Mouse (Mus musculus): ENCODE data around the gene Hoxa13.

The Hoxa13 gene

DNA sequence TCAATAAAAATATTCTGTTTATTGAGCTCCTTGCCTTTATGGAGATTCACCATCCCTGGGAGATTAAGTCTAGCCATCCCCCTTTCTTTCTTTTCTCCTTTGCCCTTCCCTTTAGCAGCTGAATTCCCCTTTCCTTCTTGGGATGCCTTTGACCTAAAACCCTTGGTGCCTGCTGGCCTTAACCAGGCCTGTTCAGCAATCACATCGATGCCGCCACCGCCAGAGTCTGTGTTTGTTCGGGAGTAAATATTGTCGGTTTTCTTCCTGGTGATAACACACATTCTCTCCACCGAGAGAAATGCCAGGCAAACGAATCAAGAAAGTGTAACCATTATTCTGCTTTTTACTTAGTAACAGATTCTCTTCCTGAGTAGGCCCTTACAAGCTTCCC lies 22.5 kb downstream of the Hoxa13 start:
- CTCF ChIA-PET: no interaction called here

DNA sequence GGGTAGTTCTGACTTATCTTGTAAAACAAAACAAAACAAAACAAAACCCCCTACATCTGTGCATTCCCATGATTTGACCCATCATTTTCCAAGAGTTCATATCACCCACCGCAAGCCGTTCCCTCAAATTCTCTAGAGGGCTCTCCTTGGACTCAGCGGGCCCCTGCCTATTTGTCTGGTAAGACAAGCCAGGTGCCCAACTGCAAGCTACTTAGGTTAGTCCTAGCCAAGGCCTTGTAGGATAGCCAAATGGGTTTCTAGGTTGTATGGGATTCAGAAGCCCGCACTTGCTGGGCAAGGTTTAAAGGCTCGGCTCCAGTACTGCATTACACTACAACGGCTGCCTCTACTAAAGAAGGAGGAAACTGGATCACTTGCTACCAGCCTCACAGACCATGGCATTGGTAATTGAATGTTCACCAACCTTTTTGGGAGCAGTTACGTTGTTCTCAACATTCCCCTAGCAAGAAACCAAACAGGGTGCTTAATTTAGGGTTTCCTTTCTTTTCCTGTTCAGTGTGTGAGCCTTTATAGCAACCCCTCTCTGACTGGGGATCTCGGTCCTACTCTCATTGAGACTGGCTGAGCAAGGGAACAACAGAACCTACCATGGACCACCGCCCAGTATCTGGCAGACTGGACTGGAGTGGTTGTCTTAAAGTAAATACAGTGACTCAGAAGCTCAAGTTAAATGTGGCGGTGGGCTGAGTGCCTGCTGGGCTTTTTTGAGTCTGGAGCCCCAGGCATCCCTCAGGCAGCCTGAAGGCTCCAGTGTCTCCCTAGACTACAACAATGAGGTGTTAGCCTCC lies 23.1 kb downstream of the Hoxa13 start:
- CTCF ChIA-PET: no interaction called here

DNA sequence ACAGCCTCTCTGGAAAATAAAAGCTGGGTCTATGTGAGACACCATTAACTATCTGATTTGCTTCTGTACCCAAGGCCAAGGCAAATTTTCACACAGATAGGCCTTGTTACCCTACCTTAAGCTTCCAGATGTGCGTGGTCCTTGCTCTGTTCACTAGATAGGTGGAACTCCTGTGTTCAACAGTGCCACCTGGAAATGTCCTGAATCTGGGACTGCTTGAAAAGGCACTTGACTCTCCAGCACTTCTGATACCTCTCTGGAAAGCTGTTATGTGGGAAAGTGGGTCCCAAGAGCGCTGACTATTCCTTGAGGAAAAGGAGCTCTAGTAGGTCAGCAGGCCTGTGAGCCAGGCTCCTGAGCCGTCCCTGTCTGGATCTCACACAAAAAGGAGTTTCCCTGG lies 23.9 kb downstream of the Hoxa13 start:
- CTCF ChIA-PET: no interaction called here

DNA sequence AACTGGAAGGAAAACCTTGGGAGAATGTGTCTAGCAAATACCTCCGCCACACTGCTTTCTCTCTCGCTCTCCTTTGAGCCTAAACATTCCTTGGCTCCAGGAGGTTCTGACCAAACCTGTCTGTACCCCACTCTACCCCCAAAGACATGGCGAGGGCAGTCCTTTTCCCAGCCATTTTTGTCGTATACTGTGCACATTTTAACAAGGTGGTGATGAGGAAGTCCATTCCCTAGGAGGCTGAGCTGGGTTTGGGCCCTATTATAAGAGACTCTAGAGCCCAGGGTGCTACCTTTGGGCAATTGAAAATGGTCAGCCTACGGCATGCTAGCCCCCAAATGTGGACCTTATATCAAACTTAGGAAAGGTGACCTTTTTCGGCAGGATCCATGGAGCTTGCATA lies 24.8 kb downstream of the Hoxa13 start:
- CTCF ChIA-PET: no interaction called here

DNA sequence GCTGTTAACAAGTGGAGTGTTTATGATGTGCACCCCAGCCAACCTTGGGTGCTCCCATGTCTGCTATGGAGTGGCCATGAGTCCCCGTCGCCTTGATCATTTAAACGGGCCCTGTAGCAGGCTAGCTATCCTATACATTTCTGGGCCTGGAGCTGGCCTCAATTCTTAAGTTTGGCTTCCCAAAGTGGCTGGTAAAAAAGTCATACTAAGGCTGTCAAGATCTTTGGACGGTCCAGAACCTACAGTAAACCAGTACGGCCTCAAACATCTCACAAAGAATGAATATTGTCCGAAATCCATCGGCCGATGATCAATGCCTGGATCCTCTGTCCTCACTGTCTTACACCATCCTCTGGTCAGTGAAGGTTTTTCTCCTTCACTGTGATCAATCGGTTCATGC lies 25.4 kb downstream of the Hoxa13 start:
- CTCF ChIA-PET: no interaction called here

DNA sequence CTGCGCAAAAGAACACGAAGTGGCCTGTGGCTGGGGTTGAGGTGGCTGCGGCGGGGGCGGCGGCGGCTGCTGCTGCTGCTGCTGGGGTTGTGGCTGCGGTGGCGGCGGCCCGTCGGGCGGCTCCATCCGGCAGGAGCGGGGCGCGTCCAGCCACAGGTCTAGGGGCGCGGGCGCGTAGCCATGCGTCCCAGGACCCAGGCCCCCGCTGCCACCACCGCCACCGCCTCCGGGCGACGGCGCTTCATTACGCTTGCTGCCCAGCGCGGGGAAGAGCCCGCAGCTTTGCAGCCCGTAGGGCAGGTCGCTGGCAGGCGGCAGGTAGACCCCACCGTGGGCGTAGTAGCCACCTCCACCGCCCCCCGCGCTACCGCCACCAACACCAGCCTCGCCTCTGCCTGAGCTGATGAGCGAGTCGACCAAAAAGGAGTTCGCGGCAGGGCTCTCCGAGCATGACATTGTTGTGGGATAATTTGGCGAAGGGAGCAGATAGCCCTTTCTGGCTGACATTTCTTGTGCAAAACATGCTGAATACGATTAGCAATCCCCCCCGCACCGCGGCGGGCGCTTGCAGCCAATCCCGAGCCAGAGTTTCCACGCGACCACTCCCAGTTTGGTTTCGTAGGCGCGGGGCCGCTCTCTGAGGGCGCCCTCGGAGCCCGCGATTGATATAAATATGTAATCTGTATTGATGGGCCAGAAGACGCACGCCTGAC lies 26.1 kb downstream of the Hoxa13 start:
- CTCF ChIA-PET: interaction anchor here (0.5 to 0.9 kb wide), 2 partner anchors 14 to 55 kb away, joined by 3 to 11 read pairs; no protein-coding TSS in a partner anchor

DNA sequence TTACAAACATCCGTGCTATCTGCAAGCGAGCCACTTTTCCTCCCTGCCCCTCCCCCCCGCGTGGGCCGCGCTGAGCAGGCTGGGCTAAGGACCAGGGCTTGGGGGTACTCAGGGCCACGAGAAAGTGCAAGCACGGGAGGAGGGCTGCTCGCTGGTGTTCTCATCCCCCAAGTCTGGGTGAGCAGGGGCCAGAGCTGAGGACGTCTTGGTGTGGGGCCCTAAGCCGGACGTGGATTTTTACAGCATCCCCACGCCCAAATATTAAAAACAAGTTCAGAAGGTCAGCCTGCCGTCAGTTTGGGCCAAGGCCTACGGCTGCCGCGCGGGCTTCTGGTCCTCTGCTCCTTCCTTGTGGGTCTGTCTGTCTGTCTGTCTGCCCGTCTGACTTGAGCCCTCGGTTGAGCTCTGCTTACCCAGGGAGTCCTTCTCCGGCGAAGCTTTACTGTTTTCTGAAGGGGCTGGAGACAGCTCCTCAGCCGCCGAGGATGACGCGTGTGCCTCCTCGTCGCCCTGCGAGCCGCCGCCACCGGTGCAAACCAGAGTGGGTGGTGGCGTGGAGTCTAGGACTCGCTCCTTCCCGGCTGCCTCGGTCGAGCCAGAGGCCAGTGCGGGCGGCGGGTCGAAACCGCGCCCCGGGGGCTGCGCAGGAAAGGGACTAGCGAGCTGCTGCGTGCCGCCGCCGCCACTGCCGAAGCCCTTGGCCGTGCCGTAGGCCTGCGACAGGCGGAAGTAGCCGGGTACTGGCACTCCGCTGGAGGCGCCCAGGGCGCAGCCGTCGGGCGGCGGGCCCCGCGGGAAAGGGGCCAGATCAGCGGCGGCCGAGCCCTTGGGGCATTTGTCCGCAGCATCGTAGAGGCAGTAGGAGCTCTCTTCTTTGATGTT lies 26.9 kb downstream of the Hoxa13 start:
- CTCF ChIA-PET: interaction anchor here (0.5 to 0.9 kb wide), 3 partner anchors 11 to 55 kb away, joined by 3 to 11 read pairs (median 3); no protein-coding TSS in a partner anchor

DNA sequence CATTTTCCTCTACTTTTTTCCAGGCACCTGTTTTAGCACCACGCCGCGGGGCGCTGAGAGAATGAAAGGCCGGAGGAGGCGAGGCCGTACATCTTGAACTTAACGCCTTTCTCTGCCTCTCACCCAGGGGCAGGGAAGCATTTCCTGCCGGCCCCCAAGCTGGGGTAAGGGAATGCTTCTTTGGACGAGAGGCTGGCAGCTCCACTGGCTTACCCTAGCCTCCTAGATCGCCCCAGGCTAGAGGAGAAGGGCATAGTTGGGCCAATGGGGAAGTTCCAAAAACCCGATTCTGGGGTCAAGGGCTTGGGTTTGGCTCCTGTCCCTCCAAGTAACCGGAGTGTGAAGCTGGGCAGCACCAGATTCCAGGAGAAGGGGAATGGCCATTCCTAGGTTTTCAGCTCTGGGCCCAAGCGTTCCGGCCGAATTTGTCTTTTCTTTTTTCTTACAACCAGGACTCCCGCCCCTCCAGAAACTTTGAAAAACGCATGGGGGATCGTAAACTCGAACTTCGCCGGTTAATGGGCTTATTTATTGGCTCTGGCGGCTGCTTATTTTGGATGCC lies 27.6 kb downstream of the Hoxa13 start:
- CTCF ChIA-PET: interaction anchor here (0.6 to 0.9 kb wide), 3 partner anchors 10 to 1049 kb away, joined by 3 read pairs; no protein-coding TSS in a partner anchor

DNA sequence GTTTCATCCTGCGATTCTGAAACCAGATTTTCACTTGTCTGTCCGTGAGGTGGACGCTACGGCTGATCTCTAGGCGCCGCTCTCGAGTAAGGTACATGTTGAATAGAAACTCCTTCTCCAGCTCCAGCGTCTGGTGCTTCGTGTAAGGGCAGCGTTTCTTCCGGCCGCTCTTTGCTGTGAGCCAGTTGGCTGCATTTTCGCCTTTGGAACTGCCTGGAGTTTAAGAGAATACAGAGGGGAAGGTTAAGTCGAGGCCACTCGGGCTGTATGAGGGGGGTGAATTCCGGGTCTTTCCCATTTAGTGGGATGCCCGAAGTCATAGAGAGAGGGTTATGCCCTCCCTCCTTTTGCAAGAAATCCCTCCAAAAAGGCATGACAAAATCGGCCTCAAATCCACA lies 28.1 kb downstream of the Hoxa13 start:
- CTCF ChIA-PET: interaction anchor here (0.6 kb wide), 2 partner anchors 24 to 1049 kb away, joined by 3 to 4 read pairs; no protein-coding TSS in a partner anchor

DNA sequence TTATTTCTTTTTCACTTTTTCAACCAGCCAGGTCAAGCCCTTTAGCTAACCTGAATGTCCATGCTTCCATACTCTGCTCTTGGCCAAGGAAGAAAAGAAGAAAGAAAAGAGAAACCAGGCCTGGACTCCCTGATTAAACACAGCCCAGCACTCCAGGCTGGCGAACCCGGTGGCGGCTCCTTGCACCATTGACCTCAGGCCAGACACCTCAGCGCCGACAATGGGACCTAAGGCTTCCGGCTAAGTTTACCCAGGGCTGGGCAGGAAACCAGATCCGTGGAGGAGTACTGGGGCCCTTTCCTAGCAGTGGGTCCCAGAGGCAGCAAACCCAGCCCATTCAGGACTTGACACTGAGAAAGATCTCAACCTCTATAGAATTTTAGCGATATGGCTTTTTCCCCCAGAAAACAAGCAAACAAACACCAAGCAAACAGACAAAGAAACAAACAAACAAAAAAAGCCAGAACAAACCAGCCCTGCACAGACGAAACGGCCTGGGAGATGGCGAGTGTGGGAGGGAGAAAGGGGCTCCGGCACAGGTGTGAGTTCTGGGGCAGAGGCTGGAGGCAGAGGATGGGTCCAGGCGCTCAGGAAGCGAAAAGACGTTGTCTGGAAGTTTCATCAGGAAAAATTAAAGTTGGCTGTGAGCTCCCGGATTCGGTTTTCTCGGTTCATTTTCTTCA lies 28.7 kb downstream of the Hoxa13 start:
- CTCF ChIA-PET: interaction anchor here (0.6 kb wide), 1 partner anchor 25 kb away, joined by 4 read pairs; no protein-coding TSS in a partner anchor

DNA sequence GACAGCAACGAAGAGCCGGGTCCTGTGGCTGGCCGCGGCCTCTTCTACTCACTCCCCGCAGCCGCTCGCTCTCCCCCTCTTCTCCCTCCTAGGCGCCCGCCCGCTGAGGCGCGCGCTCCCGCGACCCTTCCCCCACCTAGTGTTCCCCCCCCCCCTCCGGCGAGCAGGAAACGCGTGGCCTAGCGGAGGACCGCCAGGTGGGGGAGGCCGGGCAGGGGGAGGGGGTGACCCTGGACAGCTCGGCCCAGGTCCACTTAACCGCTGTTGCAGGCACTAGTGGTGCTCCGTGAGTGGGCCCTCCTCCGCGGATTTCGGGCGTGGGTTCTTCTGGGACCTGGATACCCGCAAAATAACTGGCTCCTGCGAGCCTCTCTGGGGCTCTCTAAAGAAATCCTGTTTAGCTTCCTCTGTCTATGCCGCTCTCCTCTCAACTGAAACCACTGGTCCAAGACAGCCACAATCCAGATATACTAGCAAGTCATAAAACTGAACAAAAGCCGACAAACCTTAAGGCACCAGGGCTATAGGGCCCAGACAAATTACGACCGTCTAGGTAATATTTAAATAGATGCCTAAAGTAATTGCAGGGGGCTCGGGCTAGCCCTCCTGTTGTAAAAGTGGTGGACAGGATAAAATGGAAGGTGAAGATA lies 30.0 kb downstream of the Hoxa13 start, which contains the start of gene Hoxa9:
TSS of gene Hoxa9 (minus strand) at position 574 of the 650 bp plus-strand sequence.
- CTCF ChIA-PET: interaction anchor here (0.6 to 0.7 kb wide), 3 partner anchors 16 to 364 kb away, joined by 4 to 6 read pairs (median 5); no protein-coding TSS in a partner anchor

DNA sequence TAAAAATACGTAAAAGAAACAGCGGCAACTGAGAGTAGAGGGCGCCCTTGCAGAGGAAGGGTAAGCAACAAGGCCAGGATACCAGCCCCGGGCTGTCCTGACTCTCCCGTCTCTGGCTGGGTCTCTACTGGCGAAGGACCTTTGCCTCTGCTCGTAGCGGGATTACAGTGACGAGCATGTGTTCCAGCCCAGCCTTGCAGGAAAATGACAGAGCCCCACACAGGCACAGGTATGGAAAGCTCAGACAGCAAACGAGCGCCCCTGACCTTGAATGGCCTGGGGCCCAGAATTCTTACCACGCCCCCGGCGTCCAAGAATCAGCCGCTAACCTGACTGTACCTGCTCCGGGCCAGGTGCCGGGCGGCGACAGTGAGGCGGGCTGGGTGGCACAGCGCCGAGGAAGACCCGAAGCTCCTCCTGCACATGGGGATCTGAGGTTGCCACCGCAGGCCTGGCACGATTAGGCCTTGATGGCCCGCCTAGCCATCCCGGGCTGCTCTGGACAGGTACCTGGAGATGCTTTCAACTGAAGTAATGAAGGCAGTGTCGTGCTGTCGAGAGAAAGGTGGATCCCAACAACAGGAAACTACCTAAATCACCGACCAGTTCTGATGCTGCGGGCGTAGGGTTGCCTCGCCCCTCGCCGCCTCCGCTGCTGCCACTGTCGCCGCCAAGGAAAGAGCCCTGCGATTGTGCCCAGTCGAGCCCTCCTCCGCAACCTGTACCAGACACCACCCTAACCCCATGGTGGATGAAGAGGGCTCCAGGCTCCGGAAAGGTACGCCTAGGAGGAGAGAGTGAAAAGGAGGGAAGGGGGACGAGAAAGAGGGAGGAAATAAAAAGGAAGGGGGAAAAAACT lies 30.9 kb downstream of the Hoxa13 start:
- CTCF ChIA-PET: interaction anchor here (0.7 to 0.9 kb wide), 5 partner anchors 11 to 363 kb away, joined by 3 to 5 read pairs (median 3); partner anchors contain the start of gene Hoxa10

DNA sequence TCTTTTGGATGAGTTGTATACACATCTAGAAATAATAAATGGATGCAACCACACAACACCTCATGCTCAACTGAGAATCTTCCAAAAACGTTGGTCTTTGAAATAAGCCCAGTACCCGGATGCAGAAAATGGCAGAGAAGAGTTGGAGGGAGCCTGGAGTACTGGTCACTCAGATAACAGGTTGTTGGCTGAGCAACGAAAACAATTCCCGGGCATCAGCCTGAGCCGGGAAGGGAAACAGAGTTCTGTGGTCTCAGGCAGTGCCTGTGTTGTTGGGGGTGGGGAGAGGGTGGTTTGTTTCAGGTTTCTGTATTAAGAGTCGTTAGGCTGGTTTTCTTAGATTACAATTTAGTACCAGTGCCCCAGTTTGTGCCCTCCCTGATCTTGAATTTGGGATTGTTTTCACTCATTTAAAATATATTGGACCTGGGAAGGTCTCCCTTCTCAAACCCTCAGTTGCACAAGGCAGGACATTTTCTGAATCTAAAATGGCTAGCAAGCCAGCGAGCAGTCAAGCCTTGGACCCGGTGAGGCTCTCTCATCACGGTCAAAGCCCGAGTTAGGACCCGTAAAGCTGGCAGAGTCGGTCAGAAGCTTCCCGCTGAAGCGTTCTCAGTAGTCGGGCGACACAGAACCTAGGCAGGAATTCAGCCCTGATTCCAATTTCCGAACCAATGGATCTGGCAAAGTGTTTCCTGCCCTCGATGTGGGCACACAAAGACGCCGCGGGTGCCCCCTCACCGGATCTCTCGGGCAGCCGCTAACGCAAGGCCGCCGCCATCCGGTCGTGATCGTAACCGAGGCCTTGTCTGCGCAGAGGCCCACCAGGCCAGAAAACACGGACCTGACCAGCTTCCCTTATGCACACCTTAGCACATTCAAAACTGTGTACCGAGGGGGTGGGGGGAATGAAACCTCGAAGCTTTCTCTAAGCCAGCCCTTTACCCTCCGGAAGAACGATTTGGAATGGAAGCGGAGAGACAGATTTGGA lies 31.9 kb downstream of the Hoxa13 start:
- CTCF ChIA-PET: interaction anchor here (0.7 to 0.9 kb wide), 5 partner anchors 11 to 337 kb away, joined by 3 read pairs; partner anchors contain the start of gene Hoxa10

DNA sequence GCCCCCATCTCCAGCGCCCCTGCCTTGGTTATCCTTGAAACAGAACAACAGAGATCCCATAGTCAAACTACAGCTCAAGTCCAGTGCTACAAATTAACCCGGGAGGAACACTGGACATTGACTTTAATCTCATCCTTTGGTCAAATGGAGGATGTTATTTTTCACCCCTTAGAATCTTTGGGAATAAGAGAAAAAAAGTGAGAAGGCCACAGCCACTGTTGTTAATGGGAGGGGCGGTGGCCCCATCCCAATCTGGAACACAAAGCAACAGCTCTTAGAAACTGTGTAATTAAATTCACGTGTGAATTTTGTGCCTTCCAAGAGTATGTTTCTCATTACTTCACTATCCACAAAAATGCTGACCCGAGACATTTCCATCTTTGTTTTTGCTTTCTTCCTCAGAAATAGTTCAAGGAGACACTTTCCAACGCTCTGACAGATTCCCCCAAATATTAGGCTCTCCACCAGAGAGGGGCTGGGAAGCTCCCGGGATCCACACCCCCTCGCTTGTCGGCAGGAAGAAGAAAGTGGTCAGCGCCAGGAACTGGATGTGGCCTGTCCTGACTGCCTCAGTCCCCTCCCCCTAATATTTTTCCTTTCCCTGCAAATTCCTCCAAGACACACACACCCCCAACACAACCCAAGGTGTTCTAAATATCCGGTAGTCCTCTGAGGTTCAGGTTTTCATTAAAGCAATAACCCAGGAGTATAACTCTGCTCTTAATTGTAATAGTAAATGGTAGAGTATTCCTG lies 33.0 kb downstream of the Hoxa13 start:
- CTCF ChIA-PET: interaction anchor here (0.6 kb wide), 1 partner anchor 535 kb away, joined by 5 read pairs; no protein-coding TSS in a partner anchor

DNA sequence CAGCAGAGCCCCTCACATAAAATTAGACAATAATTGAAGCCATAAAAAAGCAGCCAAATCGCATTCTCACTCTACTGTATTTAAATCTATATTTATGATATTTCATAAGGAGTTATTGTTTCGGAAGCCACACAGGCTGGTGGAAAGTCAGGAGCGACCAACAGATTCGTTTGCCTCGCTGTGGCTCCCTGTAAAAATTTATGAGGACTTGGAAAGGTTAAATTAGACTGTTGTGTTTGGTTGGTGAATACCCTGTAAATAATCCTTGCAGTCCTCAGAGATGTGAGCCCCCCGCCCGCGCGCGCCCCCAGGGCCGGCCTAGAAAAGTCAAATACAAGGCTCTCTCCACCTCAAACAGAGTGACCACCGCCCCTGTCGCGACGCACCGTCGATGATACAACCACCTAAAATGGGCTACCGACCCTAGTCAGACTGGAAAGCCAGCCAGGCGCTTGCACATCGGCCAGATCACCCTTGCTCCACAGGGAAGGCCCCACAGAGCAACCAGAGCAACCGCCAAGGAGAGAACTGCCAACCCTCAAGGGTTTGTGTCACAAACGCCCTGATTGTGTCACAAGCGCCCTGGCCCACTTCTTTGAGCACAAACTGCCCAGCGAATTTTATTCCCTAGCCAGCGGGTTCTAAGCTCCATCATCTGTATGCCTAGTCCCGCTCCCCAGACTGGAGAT lies 34.0 kb downstream of the Hoxa13 start:
- CTCF ChIA-PET: no interaction called here
